ENCODE assay signal across 26 mouse cellular contexts in genomic region chr7:110803131-110803530, GRCm38 (mm10). TPM values are rescaled to one million over a fixed set of nuclear protein-coding genes. Genes with fewer than 3 reads are reported as not detected.
"Had no signal": no experiment of that assay in that cellular context is flagged by ENCODE, and none has a peak within 500 bp of the region (broad histone marks: within the 10 kb centered on the region; RNA-seq: fewer than 3 reads in every experiment).

No protein-coding gene starts in this region.

- DNase-seq: cerebellum, adult 2 months; cerebellum, adult 8-10 months; cerebellum, adult 9-10 months; cerebellum, adult 9-11 months; cerebellum, postnatal 10 days; cerebellum, postnatal 14 days; cerebellum, postnatal 25 days; cerebellum, postnatal 36 days; embryo, embryonic 11 days; forebrain, postnatal 0 days; gastrocnemius, postnatal 10 days; gastrocnemius, postnatal 14 days; heart, adult 18-20 months; heart, adult 2 months had no signal

- H3K4me3 ChIP-seq: embryonic facial prominence, embryonic 10.5 days; embryonic facial prominence, embryonic 12.5 days; embryonic facial prominence, embryonic 13.5 days; embryonic facial prominence, embryonic 15.5 days; erythroblast, embryonic 14.5 days; forebrain, embryonic 10.5 days; forebrain, embryonic 12.5 days; forebrain, embryonic 13.5 days; forebrain, embryonic 15.5 days; heart, adult 2 months; heart, embryonic 10.5 days had no signal

- H3K27ac ChIP-seq: embryonic facial prominence, embryonic 10.5 days; embryonic facial prominence, embryonic 12.5 days; embryonic facial prominence, embryonic 13.5 days; embryonic facial prominence, embryonic 15.5 days; forebrain, embryonic 10.5 days; forebrain, embryonic 12.5 days; forebrain, embryonic 13.5 days; forebrain, embryonic 15.5 days; heart, adult 2 months had no signal

RNA-seq across cellular contexts. Expression of gene Lyve1, which starts 59.9 kb away (rescaled TPM):
- total RNA-seq: common myeloid progenitor, adult 5-6 weeks; granulocyte monocyte progenitor cell, adult 5-6 weeks had no signal
